Mouse (Mus musculus): ENCODE results near the gene Btg1. TPM values are rescaled to one million over a fixed set of nuclear protein-coding genes. Genes with fewer than 3 reads are reported as not detected.

Btg1 gene
- polyA plus RNA-seq, 1 experiment = 36.7 TPM

GRCm38 (mm10) chr10:96642751-96643150 lies 25.9 kb downstream of the Btg1 start:
- Histone ChIP-seq H3K9me3 (peaks cover 5% of the 10 kb centered on the region; the same call in 1 of the 2 replicates), H3K36me3 (replicated peaks; ENCODE audit: low read length) (no peaks in the 10 kb centered on the region), H3K4me3 (replicated peaks) (no peak overlapping the region), H3K27me3 (replicated peaks) (peaks cover 2% of the 10 kb centered on the region), H3K4me1 (peaks cover 3% of the 10 kb centered on the region; the same call in 1 of the 2 replicates)
- TF ChIP-seq FLI1 (IDR thresholded peaks at IDR 0.05; ENCODE audit: low read length) (no peak), GATA1 (IDR thresholded peaks at IDR 0.05; ENCODE audit: borderline replicate concordance, low read length) (no peak)

- no peaks in the 10 kb centered on the region for H3K36me3 ChIP-seq (replicated peaks; ENCODE audit: low read length)
- no peak for TF ChIP-seq FLI1 (IDR thresholded peaks at IDR 0.05; ENCODE audit: low read length)
- TF ChIP-seq GATA1 (IDR thresholded peaks at IDR 0.05; ENCODE audit: borderline replicate concordance, low read length) = no peak
- no peaks in the 10 kb centered on the region for H3K9me3 ChIP-seq
- H3K4me1 ChIP-seq = peaks cover 3% of the 10 kb centered on the region; the same call in 1 of the 2 replicates
- H3K27me3 ChIP-seq (replicated peaks) = peaks cover 2% of the 10 kb centered on the region
- H3K4me3 ChIP-seq (replicated peaks) = no peak overlapping the region
Observed at GRCm38 (mm10) chr10:96645183-96645582, 28.4 kb downstream of the Btg1 start.

GRCm38 (mm10) chr10:96646024-96646866 lies 29.4 kb downstream of the Btg1 start:
- H3K27me3 ChIP-seq (replicated peaks) = peaks cover 2% of the 10 kb centered on the region
- no peaks in the 10 kb centered on the region for H3K9me3 ChIP-seq
- TF ChIP-seq GATA1 (IDR thresholded peaks at IDR 0.05; ENCODE audit: borderline replicate concordance, low read length) (no peak), FLI1 (IDR thresholded peaks at IDR 0.05; ENCODE audit: low read length) (no peak)
- H3K4me1 ChIP-seq = peaks cover 3% of the 10 kb centered on the region; the same call in 1 of the 2 replicates
- no peaks in the 10 kb centered on the region for H3K36me3 ChIP-seq (replicated peaks; ENCODE audit: low read length)
- peak overlapping the region; percentile 12 for H3K4me3 ChIP-seq (replicated peaks)

GRCm38 (mm10) chr10:96646867-96647462 lies 30.2 kb downstream of the Btg1 start:
- H3K27me3 ChIP-seq (replicated peaks) = peaks cover 2% of the 10 kb centered on the region
- H3K4me3 ChIP-seq (replicated peaks) = no peak overlapping the region
- no peaks in the 10 kb centered on the region for H3K9me3 ChIP-seq
- no peaks in the 10 kb centered on the region for H3K36me3 ChIP-seq (replicated peaks; ENCODE audit: low read length)
- peaks cover 3% of the 10 kb centered on the region; the same call in 1 of the 2 replicates for H3K4me1 ChIP-seq
- TF ChIP-seq GATA1 (IDR thresholded peaks at IDR 0.05; ENCODE audit: borderline replicate concordance, low read length) (no peak), FLI1 (IDR thresholded peaks at IDR 0.05; ENCODE audit: low read length) (no peak)

- Histone ChIP-seq H3K36me3 (replicated peaks; ENCODE audit: low read length) (no peaks in the 10 kb centered on the region), H3K4me1 (peaks cover 3% of the 10 kb centered on the region; the same call in 1 of the 2 replicates), H3K27me3 (replicated peaks) (peaks cover 2% of the 10 kb centered on the region), H3K4me3 (replicated peaks) (no peak overlapping the region), H3K9me3 (no peaks in the 10 kb centered on the region)
- no peak for TF ChIP-seq FLI1 (IDR thresholded peaks at IDR 0.05; ENCODE audit: low read length)
- no peak for TF ChIP-seq GATA1 (IDR thresholded peaks at IDR 0.05; ENCODE audit: borderline replicate concordance, low read length)
Observed at GRCm38 (mm10) chr10:96648161-96648561, 31.4 kb downstream of the Btg1 start.

GRCm38 (mm10) chr10:96649524-96649923 lies 32.7 kb downstream of the Btg1 start:
- no peak overlapping the region for H3K4me3 ChIP-seq (replicated peaks)
- no peaks in the 10 kb centered on the region for H3K9me3 ChIP-seq
- H3K27me3 ChIP-seq (replicated peaks) = peaks cover 2% of the 10 kb centered on the region
- no peaks in the 10 kb centered on the region for H3K36me3 ChIP-seq (replicated peaks; ENCODE audit: low read length)
- no peak for TF ChIP-seq FLI1 (IDR thresholded peaks at IDR 0.05; ENCODE audit: low read length)
- no peak for TF ChIP-seq GATA1 (IDR thresholded peaks at IDR 0.05; ENCODE audit: borderline replicate concordance, low read length)
- H3K4me1 ChIP-seq = peaks cover 3% of the 10 kb centered on the region; the same call in 1 of the 2 replicates

- Histone ChIP-seq H3K9me3 (no peaks in the 10 kb centered on the region), H3K36me3 (replicated peaks; ENCODE audit: low read length) (no peaks in the 10 kb centered on the region), H3K4me3 (replicated peaks) (peak overlapping the region; percentile 65), H3K27me3 (replicated peaks) (no peaks in the 10 kb centered on the region), H3K4me1 (no peaks in the 10 kb centered on the region)
- no peak for TF ChIP-seq FLI1 (IDR thresholded peaks at IDR 0.05; ENCODE audit: low read length)
- no peak for TF ChIP-seq GATA1 (IDR thresholded peaks at IDR 0.05; ENCODE audit: borderline replicate concordance, low read length)
Observed at GRCm38 (mm10) chr10:96652372-96652771, 35.6 kb downstream of the Btg1 start.

- Histone ChIP-seq H3K27me3 (replicated peaks) (no peaks in the 10 kb centered on the region), H3K4me1 (no peaks in the 10 kb centered on the region), H3K36me3 (replicated peaks; ENCODE audit: low read length) (no peaks in the 10 kb centered on the region), H3K9me3 (no peaks in the 10 kb centered on the region), H3K4me3 (replicated peaks) (no peak overlapping the region)
- TF ChIP-seq GATA1 (IDR thresholded peaks at IDR 0.05; ENCODE audit: borderline replicate concordance, low read length) (no peak), FLI1 (IDR thresholded peaks at IDR 0.05; ENCODE audit: low read length) (no peak)
Observed at GRCm38 (mm10) chr10:96653030-96653429, 36.2 kb downstream of the Btg1 start.

GRCm38 (mm10) chr10:96654079-96654478 lies 37.3 kb downstream of the Btg1 start:
- no peaks in the 10 kb centered on the region for H3K27me3 ChIP-seq (replicated peaks)
- no peaks in the 10 kb centered on the region for H3K4me1 ChIP-seq
- no peaks in the 10 kb centered on the region for H3K9me3 ChIP-seq
- no peaks in the 10 kb centered on the region for H3K36me3 ChIP-seq (replicated peaks; ENCODE audit: low read length)
- H3K4me3 ChIP-seq (replicated peaks) = no peak overlapping the region
- TF ChIP-seq FLI1 (IDR thresholded peaks at IDR 0.05; ENCODE audit: low read length) (no peak), GATA1 (IDR thresholded peaks at IDR 0.05; ENCODE audit: borderline replicate concordance, low read length) (no peak)

GRCm38 (mm10) chr10:96654576-96654975 lies 37.8 kb downstream of the Btg1 start:
- Histone ChIP-seq H3K4me3 (replicated peaks) (no peak overlapping the region), H3K36me3 (replicated peaks; ENCODE audit: low read length) (no peaks in the 10 kb centered on the region), H3K27me3 (replicated peaks) (no peaks in the 10 kb centered on the region), H3K4me1 (no peaks in the 10 kb centered on the region), H3K9me3 (no peaks in the 10 kb centered on the region)
- TF ChIP-seq GATA1 (IDR thresholded peaks at IDR 0.05; ENCODE audit: borderline replicate concordance, low read length) (no peak), FLI1 (IDR thresholded peaks at IDR 0.05; ENCODE audit: low read length) (no peak)
